Mouse (Mus musculus) liver, embryonic 15.5 days (tissue): ENCODE results near the gene Vmn1r26. TPM values are rescaled to one million over a fixed set of nuclear protein-coding genes. Genes with fewer than 3 reads are reported as not detected.
"Not testable (repeated sequence)": the region's sequence is repeated elsewhere in the genome, so short reads cannot be mapped to it uniquely, and the experiment has no call there.

Source experiments
- ATAC-seq: fragments of 200-750 bp; cut with Nextera tagmentation; 2 replicates; pipeline ENCODE4 v1.8.0; 2017; ENCODE audit warnings: moderate number of reproducible peaks, mild to moderate bottlenecking, moderate library complexity; ENCODE audit not compliant: insufficient read depth
- H3K27ac ChIP-seq: fragments of 300-500 bp; sonication (generic); replicated peaks from 2 replicates; pipeline ENCODE4 v1.5.1; 2015; ENCODE audit warnings: mild to moderate bottlenecking, inconsistent platforms
- H3K27me3 ChIP-seq: fragments of 300-500 bp; sonication (generic); 2 replicates; pipeline ENCODE4 v1.6.1; 2015; ENCODE audit warnings: mild to moderate bottlenecking, inconsistent platforms
- H3K36me3 ChIP-seq: fragments of 300-500 bp; sonication (generic); replicated peaks from 2 replicates; pipeline ENCODE4 v1.6.1; 2015; ENCODE audit warnings: moderate library complexity, mild to moderate bottlenecking, inconsistent platforms
- H3K4me1 ChIP-seq: fragments of 300-500 bp; sonication (generic); replicated peaks from 2 replicates; pipeline ENCODE4 v1.6.1; 2015; ENCODE audit warnings: inconsistent platforms
- H3K4me2 ChIP-seq: fragments of 300-500 bp; sonication (generic); 2 replicates; pipeline ENCODE4 v1.6.1; 2015; ENCODE audit warnings: moderate library complexity, mild to moderate bottlenecking, inconsistent platforms
- H3K4me3 ChIP-seq: fragments of 300-500 bp; sonication (generic); replicated peaks from 2 replicates; pipeline ENCODE4 v1.5.1; 2015; ENCODE audit warnings: mild to moderate bottlenecking, inconsistent platforms
- H3K9ac ChIP-seq: fragments of 300-500 bp; sonication (generic); 2 replicates; pipeline ENCODE4 v1.6.1; 2015; ENCODE audit warnings: moderate library complexity, mild to moderate bottlenecking, inconsistent platforms
- H3K9me3 ChIP-seq: fragments of 300-500 bp; sonication (generic); replicated peaks from 2 replicates; pipeline ENCODE4 v1.6.1; 2016; ENCODE audit warnings: inconsistent platforms
- WGBS: fragments of 180-500 bp; shearing (Covaris S2); methylation state at CpG from one replicate; pipeline ENCODE4 v1.1.7; 2015; ENCODE audit warnings: mixed read lengths; ENCODE audit not compliant: insufficient replicate concordance; 5-methylcytosine and 5-hydroxymethylcytosine counted together
- polyA plus RNA-seq: library from polyadenylated mRNA; unstranded; fragments of >200 nt; fragmentation: Nextera tagmentation; extraction: Ambion mirVana; gene quantifications from 2 replicates; pipeline ENCODE4 v1.2.1, GENCODE M21; 2015

The Vmn1r26 gene
- not detected in 2 replicates for polyA plus RNA-seq

DNA sequence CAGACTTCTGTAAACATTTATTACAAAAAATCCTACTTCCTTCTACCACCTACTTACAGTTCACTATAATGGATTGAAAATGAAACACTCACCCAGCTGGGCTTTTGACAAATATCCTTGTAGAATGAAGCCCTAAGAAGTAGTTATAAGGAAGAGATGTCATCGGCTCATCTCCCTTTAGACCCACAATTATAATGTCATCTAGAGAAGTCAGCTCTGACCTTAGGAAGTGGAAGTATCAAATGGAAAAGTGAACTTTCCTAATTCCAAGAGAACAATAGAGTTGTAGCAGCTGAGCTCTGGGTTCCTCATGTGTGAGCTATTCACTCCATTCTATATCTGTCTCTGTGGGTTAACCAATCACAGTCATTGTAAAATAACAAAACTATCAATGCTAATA, at the start of gene Vmn1r26:
Vmn1r26 (minus strand) TSS at position 101 of the 400 bp plus-strand sequence.
- WGBS, result 78% methylated on average over 1 of the region's 1 CpGs
- H3K4me2 ChIP-seq, result no peak within 1 kb of the TSS

DNA sequence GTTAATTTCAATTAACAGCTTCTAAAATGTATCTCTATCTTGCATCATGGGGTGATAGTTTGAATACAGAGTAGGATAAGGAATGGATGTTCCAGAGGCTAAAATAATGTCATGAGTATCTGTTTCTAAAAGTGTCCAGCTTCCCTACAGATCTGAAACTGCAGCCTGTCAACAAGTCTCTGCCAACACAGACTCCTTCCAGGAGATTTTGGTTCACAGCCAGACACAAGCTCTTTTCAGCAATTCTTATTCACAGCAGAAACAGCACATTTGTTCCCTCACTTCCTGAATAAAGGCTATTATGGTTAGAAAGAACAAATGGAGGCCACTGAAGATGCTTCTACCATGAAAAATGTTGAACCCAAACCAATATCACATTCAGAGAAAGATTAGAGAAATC, 29.1 kb upstream of the Vmn1r26 start:
- no peak overlapping the region for H3K9ac ChIP-seq
- no peak overlapping the region for H3K27ac ChIP-seq
- H3K36me3 ChIP-seq, result no peaks in the 10 kb centered on the region
- H3K4me2 ChIP-seq, result no peak overlapping the region
- ATAC-seq, result no peak
- H3K4me1 ChIP-seq, result no peaks in the 10 kb centered on the region
- no peaks in the 10 kb centered on the region for H3K9me3 ChIP-seq
- no peak overlapping the region for H3K4me3 ChIP-seq
- no peaks in the 10 kb centered on the region for H3K27me3 ChIP-seq

More for the DNA sequence above, at the start of gene Vmn1r26:
- no peaks in the 10 kb centered on the region for H3K9me3 ChIP-seq
- no peak within 1 kb of the TSS for H3K4me3 ChIP-seq
- no peaks in the 10 kb centered on the region for H3K27me3 ChIP-seq
- H3K4me1 ChIP-seq, result no peaks in the 10 kb centered on the region
- ATAC-seq, result no peak
- no peaks in the 10 kb centered on the region for H3K36me3 ChIP-seq
- H3K27ac ChIP-seq, result no peak within 1 kb of the TSS
- no peak within 1 kb of the TSS for H3K9ac ChIP-seq

DNA sequence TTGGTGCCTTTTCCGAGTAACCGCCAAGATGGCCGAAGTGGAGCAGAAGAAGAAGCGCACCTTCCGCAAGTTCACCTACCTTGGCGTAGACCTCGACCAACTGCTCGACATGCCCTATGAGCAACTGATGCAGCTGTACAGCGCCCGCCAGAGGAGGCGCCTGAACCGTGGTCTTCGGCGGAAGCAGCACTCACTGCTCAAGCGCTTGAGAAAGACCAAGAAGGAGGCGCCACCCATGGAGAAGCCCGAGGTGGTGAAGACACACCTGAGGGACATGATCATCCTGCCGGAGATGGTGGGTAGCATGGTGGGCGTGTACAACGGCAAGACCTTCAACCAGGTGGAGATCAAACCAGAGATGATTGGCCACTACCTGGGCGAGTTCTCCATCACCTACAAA, 2.5 kb upstream of the Vmn1r26 start:
- H3K9ac ChIP-seq, H3K4me3 ChIP-seq, H3K9me3 ChIP-seq, H3K36me3 ChIP-seq, ATAC-seq, H3K4me2 ChIP-seq, H3K27me3 ChIP-seq, H3K4me1 ChIP-seq, H3K27ac ChIP-seq: not testable (repeated sequence)
- 78% methylated on average over 21 of the region's 21 CpGs for WGBS

DNA sequence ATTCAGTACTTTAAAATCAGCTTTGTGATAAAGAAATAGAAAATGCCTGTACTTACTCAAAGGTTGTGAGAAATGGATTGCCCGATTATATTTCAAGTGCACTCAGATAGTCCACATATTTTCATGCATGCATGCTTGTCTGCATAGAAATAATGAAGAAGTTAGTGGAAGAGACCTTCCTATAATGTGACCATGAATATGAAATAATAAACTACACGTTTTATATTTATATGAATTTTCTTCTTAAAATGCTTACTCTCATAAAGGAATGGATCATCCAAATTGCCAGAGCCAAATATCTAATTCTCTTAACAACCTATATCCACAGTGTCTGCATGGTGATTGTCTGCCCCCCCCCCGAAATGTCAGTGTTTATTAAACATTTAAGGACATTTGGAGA, 34.2 kb downstream of the Vmn1r26 start, which contains the start of gene Vmn1r25:
Vmn1r25 (minus strand) TSS at position 101 of the 400 bp plus-strand sequence.
- Histone ChIP-seq H3K9me3 (no peaks in the 10 kb centered on the region), H3K4me1 (no peaks in the 10 kb centered on the region), H3K27me3 (no peaks in the 10 kb centered on the region), H3K27ac (no peak within 1 kb of the TSS), H3K36me3 (no peaks in the 10 kb centered on the region), H3K4me2 (no peak within 1 kb of the TSS), H3K4me3 (no peak within 1 kb of the TSS), H3K9ac (no peak within 1 kb of the TSS)
- no peak for ATAC-seq
- WGBS, result 41% methylated on average over 3 of the region's 3 CpGs

DNA sequence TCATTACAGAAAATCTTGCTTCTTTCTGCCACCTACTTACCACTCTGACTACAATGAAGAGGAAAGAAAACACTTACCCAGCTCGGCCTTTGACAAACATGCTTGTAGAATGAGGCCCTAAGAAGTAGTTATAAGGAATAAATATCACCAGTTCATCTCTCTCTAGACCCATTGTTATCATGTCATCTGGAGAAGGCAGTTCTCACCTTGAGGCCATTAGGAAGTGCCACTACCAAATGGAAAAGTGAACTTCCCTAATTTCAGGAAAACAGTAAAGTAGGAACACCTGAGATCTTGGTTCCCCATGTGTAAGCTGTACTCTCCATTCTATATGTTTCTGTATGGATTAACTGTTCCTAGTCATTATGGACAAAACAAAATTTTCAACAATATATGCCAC, 53.6 kb downstream of the Vmn1r26 start, which contains the start of gene Vmn1r24:
Vmn1r24 (minus strand) TSS at position 101 of the 400 bp plus-strand sequence.
- ATAC-seq, H3K9ac ChIP-seq, H3K27me3 ChIP-seq, H3K27ac ChIP-seq, H3K4me2 ChIP-seq, H3K4me1 ChIP-seq, H3K9me3 ChIP-seq, H3K4me3 ChIP-seq, H3K36me3 ChIP-seq: not testable (repeated sequence)
- WGBS, result 29% methylated on average over 1 of the region's 1 CpGs

Other genes starting within 250 kb of the Vmn1r26 start
- 56.8 and 62.9 TPM in 2 replicates for gene Vopp1, start 190.0 kb downstream of the Vmn1r26 start, polyA plus RNA-seq
- not detected in 2 replicates for gene Vmn1r21, start 164.8 kb downstream of the Vmn1r26 start, polyA plus RNA-seq
- not detected in 2 replicates for gene Vmn1r22, start 107.1 kb downstream of the Vmn1r26 start, polyA plus RNA-seq
- not detected in 2 replicates for gene Vmn1r23, start 88.3 kb downstream of the Vmn1r26 start, polyA plus RNA-seq
- not detected in 2 replicates for gene Vmn1r24, start 53.7 kb downstream of the Vmn1r26 start, polyA plus RNA-seq
- not detected in 2 replicates for gene Vmn1r25, start 34.3 kb downstream of the Vmn1r26 start, polyA plus RNA-seq
- not detected in 2 replicates for gene Vmn1r27, start 203.7 kb upstream of the Vmn1r26 start, polyA plus RNA-seq
- gene Vmn1r28, start 246.9 kb upstream of the Vmn1r26 start, polyA plus RNA-seq, result not detected in 2 replicates